Mouse (Mus musculus) olfactory bulb, adult 2 months (tissue): ENCODE measurements around the gene Fam171a2. TPM values are rescaled to one million over a fixed set of nuclear protein-coding genes. Genes with fewer than 3 reads are reported as not detected.

Experiments
- H3K27ac ChIP-seq: fragments of 200-500 bp; 2 replicates; pipeline ENCODE4 v1.5.1; 2012; ENCODE audit warnings: low read depth, low read length; ENCODE audit not compliant: insufficient read depth
- H3K4me1 ChIP-seq: fragments of 200-500 bp; 2 replicates; pipeline ENCODE4 v1.6.1; 2012; ENCODE audit warnings: low read length; ENCODE audit not compliant: control insufficient read depth, insufficient read depth
- H3K4me3 ChIP-seq: fragments of 200-500 bp; 2 replicates; pipeline ENCODE4 v1.5.1; 2012; ENCODE audit warnings: mild to moderate bottlenecking, low read depth, low read length, moderate library complexity; ENCODE audit not compliant: insufficient read depth
- CTCF ChIP-seq: fragments of 200-500 bp; IDR thresholded peaks from 2 replicates; pipeline ENCODE4 v1.5.1; 2012; ENCODE audit warnings: low read depth, mild to moderate bottlenecking, low read length, moderate library complexity; ENCODE audit not compliant: insufficient read depth
- POLR2A ChIP-seq: fragments of 200-500 bp; IDR thresholded peaks from 2 replicates; pipeline ENCODE4 v1.6.1; 2012; ENCODE audit warnings: mild to moderate bottlenecking, low read depth, low read length, moderate library complexity; ENCODE audit not compliant: insufficient read depth
- WGBS: fragments of 180-500 bp; shearing (Covaris S2); methylation state at CpG from one replicate; pipeline ENCODE4 v1.1.7; 2018; 5-methylcytosine and 5-hydroxymethylcytosine counted together
- polyA plus RNA-seq: library from polyadenylated mRNA; stranded (reverse); fragments of >200 nt; gene quantifications from 2 replicates; pipeline ENCODE4 v1.2.4, GENCODE M21; 2012; ENCODE audit warnings: low replicate concordance; ENCODE audit not compliant: missing spikeins, insufficient read depth, insufficient read length

Gene Fam171a2
- polyA plus RNA-seq, 1 experiment: not detected

DNA sequence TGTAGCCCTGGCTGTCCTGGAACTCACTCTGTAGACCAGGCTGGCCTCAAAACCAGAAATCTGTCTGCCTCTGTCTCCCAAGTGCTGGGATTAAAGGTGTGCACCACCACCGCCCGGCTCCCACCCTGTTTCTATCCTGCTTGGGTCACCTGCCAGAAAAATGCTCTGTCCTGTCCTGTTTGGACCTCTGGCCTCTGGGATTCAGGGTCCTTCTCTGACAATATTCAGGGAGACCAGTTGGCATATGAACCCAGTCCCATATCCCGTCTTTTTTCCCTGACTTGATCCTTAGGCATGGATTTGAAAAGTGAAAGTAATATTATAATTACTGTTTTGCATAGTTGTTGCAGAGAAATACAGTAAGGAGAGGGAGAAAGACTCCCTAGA lies 15.8 kb downstream of the Fam171a2 start:
- TF ChIP-seq POLR2A: no peak
- TF ChIP-seq CTCF: no peak

DNA sequence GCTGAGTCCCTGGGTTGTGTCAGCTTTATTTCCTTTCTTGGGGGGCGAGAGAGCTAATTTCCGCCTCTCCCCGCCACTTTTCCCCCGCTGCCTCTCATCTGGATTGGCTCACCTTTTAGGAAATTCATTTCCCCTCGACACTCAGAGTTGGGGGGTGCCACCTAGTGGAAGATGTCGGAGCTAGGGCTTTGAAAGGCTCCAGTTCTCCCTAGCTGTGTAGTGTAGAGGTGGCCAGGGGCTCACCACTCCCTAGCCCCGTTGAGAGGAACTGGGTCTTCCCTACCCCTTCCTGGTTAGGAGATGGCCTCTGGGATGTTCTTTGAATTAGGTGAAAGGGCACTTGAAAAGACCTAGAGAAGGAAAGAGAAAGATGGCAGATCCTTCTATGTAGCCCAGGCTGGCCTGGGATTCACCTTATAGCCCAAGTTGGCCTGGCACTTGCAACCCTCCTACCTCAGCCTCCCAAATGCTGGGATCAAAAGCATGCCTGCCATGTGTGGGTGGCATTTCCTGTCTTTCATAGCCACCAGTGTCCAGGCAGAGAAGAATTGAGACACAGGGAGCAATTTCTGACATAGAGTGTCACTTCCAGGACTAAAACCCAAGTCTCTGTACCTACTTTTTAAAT lies 16.4 kb downstream of the Fam171a2 start:
- Histone ChIP-seq H3K4me3 (peak overlapping the region; percentile 77), H3K27ac (0 out of 2 replicates have a peak overlapping the region, but pooled peaks have one; percentile 34), H3K4me1 (peaks cover 26% of the 10 kb centered on the region)
- TF ChIP-seq POLR2A (no peak), CTCF (no peak)
- WGBS: 0% methylated on average over 7 of the region's 7 CpGs

More for the DNA sequence above, 15.8 kb downstream of the Fam171a2 start:
- H3K4me1 ChIP-seq: peaks cover 31% of the 10 kb centered on the region
- no peak overlapping the region for H3K27ac ChIP-seq
- WGBS: 73% methylated on average over 3 of the region's 3 CpGs
- H3K4me3 ChIP-seq: no peak overlapping the region

DNA sequence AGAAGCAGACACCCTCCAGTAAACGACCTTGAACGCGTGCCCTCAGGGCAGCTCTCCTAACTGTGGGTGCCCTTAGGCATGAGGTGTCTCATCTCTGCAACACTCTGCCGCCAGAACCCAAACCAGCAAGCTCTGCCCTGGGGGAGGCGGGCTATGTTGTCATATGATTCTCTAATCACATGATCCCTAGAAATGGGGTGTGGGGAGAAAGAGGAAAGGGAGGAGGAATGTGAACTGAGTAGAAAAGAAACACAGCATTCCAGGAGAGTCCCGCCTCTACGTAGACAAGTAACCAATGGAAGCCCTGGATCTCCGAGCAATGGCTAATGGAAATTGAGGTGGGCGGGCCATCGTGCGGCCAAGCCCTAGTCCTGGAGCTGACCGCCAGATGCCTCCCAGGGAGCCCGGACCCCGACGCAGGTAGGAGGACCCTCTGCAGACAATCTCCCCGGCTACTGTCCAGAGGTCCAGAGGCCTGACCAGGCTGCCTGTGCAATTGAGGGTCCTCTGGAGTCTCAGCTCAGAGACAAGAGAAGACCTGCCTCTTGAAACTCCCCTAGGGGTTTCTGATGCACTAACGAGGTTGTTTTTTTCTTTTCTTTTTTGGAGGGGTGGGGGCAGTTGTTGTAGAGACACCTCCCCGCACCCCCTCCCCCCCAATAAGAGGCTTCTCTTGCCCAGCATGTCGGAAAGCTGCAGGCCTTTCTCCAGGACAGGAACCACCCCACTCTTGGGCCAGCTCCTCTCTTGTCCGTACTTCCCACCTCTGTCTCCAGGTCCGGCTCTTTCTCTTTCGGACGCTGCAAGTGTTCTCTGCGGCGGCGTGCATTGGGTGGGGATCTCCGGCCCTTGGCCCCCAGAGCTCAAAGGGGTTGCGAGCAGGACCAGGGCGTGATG lies 17.1 kb downstream of the Fam171a2 start, which contains the start of gene Grn:
Gene Grn, plus strand, starts transcription at position 195 of the 897 bp plus-strand sequence.
- Histone ChIP-seq H3K4me1 (peaks cover 22% of the 10 kb centered on the region), H3K27ac (peak within 1 kb of the TSS; percentile 34; the same call in 1 of the 2 replicates), H3K4me3 (peak within 1 kb of the TSS; percentile 77)
- under 1% methylated on average over 29 of the region's 29 CpGs for WGBS
- TF ChIP-seq CTCF (no peak; the same call in 1 of the 2 replicates), POLR2A (peak; percentile 65)

DNA sequence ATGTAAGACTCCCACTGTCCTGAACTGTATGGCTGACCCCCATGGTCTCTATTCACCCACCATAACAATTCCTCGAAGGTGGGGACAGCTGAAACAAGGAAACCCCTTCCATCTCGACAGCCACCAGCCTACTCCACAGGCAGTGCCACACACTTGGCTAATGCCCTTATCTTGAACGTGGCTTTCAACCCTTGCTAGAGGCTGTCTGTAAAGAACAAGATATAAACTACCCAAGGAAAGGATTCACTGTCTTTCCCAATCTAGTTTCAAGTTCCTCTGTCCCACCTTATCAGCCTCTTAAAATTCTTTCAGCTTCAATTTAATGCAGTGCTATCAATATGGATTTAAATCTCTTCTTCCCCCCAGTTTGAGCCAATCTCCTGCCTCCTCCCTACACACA lies 17.9 kb downstream of the Fam171a2 start:
- H3K4me3 ChIP-seq: peak overlapping the region; percentile 77
- no peak for TF ChIP-seq CTCF
- no peak; the same call in 1 of the 2 replicates for TF ChIP-seq POLR2A
- WGBS: 36% methylated on average over 3 of the region's 3 CpGs
- H3K4me1 ChIP-seq: peaks cover 22% of the 10 kb centered on the region
- 0 out of 2 replicates have a peak overlapping the region, but pooled peaks have one; percentile 6 for H3K27ac ChIP-seq

DNA sequence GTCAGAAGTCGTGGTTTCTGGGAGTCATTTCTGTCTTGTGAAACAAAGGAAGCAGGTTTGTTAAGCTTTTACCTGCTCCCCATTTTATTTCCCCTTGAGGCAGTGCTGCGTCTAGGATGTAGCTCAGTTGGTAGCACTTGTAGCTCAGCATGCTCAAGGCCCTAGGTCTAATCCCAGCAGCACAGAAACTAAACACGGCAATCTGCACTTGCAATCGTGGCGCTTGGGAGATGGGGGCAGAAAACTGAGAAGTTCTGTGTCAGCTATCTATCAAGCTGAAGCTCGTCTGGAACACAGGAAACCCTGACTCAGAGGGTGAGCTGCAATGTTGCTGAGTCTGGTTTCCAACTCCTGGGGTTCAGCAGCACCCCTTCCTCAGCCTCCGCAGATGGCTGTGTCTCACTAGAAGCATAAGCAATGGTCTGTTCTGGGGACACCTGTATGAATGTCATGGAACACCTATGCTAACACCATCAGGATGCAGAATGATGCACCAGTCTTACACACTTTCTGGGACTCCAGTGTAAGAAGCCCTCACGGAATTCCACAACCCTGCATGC lies 18.4 kb downstream of the Fam171a2 start:
- no peak overlapping the region for H3K4me3 ChIP-seq
- H3K4me1 ChIP-seq: peaks cover 19% of the 10 kb centered on the region
- TF ChIP-seq POLR2A (no peak), CTCF (no peak)
- H3K27ac ChIP-seq: no peak overlapping the region
- WGBS: 71% methylated on average over 8 of the region's 8 CpGs

DNA sequence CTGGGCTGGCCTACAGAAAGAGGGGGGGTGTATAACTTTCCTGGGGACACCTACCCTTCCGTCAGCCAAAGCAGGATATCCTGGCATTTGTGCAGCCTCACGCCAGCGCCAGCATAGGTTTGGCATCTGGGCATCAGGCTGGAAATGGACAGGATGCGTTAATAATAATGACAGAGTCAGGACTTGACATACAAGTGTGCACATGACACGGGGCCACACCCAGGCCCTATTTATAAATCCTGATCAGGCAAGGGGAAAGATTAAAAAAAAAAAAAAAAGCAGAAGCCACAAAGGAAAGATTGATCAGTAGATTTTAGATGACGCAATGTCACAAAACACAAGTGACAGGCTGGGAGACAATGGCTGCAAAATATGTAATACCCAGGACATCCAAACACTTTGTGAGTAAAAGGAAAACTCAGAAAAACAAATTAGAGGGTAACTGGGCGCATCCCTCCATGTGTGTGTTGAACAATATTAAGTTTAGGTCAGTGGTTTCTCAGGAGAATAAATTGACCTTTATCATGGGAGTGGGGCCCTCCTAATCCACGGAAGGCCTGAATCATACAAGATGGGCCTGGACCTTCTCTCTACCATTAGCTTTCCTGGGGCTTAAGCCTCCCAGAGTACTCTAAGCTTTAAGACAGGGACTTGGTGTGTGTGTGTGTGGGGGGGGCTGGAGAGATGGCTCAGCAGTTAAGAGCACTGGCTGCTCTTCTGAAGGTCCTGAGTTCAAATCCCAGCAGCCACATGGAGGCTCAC lies 21.7 kb downstream of the Fam171a2 start:
- 86% methylated on average over 8 of the region's 8 CpGs for WGBS
- no peaks in the 10 kb centered on the region; the same call in 1 of the 2 replicates for H3K4me1 ChIP-seq
- no peak for TF ChIP-seq CTCF
- TF ChIP-seq POLR2A: no peak
- no peak overlapping the region for H3K27ac ChIP-seq
- no peak overlapping the region for H3K4me3 ChIP-seq

DNA sequence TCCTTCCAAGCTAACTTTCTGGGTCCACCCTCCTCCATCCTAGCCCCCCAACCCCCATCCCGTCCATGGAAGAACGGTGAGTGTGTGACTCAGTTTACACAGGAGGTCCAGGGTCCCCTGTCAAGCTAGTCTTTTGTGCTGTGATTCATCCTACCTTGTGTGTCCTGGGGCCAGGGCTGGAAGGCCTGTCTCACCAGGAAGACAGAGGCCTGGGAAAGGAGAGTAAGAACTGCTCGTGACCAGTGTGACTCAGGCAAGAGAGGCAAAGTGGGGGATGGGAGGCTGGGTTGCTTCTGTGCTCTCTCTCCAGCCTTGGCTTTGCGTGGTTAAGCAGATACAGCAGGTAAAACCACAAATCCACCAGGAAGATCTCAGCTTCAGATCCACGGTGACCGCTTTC lies 22.8 kb downstream of the Fam171a2 start:
- Histone ChIP-seq H3K4me1 (no peaks in the 10 kb centered on the region; the same call in 1 of the 2 replicates), H3K27ac (no peak overlapping the region), H3K4me3 (no peak overlapping the region)
- TF ChIP-seq CTCF (no peak), POLR2A (no peak)
- 81% methylated on average over 6 of the region's 6 CpGs for WGBS

DNA sequence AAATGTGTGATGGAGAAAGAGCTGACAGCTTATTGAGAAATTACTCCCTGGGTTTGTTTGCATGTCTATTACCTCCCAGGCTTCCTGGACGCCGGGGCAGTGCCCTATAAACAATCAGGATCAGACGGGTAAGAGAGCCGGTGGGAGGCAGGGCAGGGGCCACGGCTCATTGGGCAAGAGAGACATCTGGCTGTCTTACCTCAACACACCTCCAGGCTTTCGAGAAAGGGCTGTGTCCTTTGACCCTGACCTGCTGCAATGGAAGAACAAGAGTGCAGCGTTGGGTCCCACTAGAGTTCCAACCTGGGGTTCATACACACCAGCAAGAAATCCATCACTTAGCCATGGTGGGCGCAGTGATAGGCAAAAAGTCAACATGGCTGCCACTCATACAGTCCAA lies 25.9 kb downstream of the Fam171a2 start:
- Histone ChIP-seq H3K4me1 (no peaks in the 10 kb centered on the region), H3K4me3 (no peak overlapping the region), H3K27ac (no peak overlapping the region)
- WGBS: 59% methylated on average over 8 of the region's 8 CpGs
- no peak for TF ChIP-seq POLR2A
- no peak for TF ChIP-seq CTCF

DNA sequence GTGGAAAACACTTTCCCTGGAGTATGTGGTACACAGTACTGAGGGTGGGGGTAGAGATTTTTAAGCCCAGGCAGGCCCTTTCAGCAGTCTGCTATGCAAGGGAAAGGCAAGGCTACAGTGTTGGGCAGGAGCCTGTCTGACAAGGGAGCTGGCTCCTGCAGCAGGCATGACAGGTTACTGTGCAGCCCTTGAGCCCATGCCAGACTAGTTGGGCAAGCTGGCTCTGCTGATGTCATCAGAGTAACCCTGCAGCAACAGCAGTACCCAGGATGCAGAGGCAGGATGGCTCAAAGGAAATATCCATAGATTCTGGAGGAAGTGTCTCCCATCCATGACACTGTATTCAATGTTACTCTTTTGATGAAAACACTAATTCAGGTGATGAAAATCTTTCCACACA lies 28.6 kb downstream of the Fam171a2 start:
- TF ChIP-seq CTCF (no peak), POLR2A (no peak)
- H3K27ac ChIP-seq: no peak overlapping the region

More for the DNA sequence above, 28.6 kb downstream of the Fam171a2 start:
- H3K4me1 ChIP-seq: no peaks in the 10 kb centered on the region
- no peak overlapping the region for H3K4me3 ChIP-seq
